Mouse (Mus musculus) cerebellum, adult 8-10 months (tissue): ENCODE measurements around the gene Elmo3.

Experiments used
- DNase-seq: peaks from one replicate; pipeline ENCODE4 v3.0.0; 2022

Gene Elmo3

DNA sequence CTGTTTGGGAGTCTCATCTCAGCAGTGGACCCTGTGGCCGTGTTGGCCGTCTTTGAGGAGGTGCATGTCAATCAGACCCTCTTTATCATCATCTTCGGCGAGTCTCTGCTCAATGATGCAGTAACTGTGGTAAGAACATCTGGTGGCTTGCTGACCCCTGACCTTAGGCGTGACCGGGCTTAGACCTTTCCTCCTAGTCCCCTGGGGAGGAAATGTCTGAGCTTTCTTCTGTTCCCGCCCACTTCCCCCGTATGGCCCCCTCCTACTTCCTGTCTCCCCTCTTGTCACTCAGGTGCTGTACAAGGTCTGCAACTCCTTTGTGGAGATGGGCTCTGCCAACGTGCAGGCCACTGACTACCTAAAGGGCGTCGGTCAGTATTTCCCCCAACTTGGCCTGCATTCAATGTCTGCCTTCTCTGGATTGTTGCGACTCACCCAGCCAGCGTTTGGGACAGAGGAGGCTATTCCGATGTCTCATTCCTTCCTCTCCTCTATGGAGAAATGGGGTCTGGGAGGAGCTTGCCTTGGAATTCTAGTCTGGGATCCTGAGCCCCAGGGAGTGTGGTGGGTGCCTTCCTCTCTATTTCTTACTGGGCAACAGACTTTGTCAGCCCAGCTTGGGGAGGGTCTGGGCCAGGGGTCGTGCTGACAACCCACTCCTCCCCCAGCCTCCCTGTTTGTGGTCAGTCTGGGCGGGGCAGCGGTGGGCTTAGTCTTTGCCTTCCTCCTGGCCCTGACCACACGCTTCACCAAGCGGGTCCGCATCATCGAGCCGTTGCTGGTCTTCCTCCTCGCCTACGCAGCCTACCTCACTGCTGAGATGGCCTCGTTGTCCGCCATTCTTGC is 50.0 kb downstream of the Elmo3 start:
- no peak for DNase-seq

DNA sequence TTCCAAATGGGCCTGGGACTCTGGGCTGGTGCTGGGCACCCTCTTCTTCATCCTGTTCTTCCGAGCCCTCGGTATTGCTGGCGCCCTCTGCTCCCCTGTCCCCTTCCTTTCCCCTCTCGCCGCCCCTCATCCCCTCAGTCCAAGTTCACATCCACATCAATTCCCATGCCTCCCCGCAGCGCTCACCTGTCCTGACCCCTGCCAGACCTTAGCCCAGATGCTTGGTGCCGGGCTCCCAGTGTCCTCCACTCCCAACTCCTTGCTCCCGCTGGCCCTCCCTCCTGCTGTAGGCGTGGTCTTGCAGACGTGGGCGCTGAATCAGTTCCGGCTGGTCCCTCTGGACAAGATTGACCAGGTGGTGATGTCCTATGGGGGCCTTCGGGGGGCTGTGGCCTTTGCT is 51.3 kb downstream of the Elmo3 start:
- no peak for DNase-seq

DNA sequence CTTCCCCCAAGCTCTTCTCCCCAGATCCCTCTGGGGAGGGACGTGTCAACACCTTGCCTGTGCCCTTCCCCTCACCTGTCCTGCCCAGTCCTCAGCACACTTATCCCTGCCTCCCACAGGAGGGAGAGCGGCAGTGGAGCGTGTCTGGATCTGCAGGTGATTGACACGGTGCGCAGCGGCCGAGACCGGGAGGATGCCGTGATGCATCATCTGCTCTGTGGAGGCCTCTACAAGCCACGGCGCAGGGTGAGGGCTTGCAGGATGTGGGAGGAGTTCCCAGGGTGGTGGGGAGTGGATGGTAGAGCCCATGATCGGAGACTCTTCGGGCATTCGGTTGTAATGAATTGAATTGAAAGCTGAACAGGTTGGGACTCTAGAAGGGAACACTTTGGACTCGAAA is 53.8 kb downstream of the Elmo3 start:
- no peak for DNase-seq

DNA sequence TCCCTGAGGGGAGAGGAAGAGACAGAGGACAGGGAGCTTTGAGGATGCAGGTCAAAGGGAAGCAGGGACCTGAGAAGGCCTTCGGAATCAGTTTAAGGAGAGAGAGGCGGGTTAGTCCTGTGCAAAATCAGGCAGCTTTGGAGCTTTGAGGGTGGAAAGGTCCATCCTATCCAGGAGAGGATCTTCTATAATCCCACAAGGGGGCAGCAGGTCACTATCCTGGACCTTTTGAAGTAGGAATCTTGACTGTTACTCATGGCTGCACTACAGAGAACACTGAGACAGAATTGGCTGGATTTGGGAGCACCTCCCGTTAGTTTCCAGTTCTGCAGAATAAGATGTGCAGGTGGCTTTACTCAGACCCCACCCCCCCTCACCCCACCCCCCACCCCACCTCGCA is 54.2 kb downstream of the Elmo3 start:
- no peak for DNase-seq
